Mouse (Mus musculus) frontal cortex, postnatal 14 days (tissue): ENCODE results near the gene Mas1.

Experiments used
- DNase-seq, 2 experiments: peaks; one replicate each; pipeline ENCODE4 v3.0.0; 2022; ENCODE audit warnings: low spot score in 2 of 2

Mas1 gene

DNA sequence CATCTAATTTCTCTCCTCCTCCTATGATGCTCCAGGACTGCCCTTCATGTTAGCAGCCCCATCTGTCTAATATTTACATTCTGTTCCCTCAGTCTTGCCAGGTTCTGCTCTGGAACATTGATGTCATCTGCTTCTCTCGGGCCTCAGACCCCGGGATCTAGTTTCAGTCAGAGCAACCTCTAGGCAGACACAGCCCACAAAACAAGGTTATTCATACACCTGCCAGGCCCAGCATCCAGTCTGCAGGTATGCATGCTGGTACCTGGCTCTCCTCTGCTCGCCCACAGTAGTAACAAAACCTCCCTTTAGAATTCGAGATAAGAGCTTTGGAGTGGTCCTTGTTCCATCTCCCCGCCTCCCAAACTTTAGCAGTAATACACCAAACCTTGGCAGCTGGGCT lies 37.6 kb downstream of the Mas1 start:
- no peak for DNase-seq

- DNase-seq, result no peak
Observed at GRCm38 (mm10) chr17:12815885-12816284, 52.1 kb downstream of the Mas1 start.

DNA sequence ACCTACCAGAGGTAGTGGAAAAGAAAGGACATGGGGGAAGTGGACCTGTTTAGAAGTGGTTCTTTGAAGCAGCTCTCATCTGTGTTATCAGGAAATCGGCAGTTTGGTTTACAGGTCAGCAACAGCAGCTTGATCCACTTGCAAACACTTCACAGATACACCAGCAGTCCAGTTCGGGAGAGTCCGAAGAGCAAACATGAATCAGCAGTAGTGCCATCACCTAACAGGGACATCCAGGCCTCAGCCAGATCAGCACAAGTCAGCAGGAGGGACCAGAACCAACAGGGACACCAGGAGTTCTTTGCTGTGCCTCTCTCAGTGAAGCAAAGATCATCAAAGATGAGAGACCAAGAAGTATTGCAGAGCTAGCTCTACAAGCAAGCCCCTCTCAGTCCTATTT lies 53.4 kb downstream of the Mas1 start:
- DNase-seq, result no peak

DNA sequence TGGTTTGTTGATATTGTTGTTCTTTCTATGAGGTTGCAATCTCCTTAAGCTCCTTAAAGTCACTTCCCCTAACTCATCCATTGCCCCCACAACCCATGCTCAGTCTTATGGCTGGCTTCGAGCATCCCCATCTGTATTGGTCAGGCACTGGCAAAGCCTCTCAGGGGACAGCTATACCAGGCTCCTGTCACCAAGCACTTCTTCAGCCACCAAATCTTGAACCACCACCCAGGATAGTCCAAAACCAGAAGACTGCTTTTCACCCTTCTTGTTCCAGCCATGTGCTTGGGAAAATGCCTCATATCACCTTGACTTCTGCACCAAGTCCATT lies 57.0 kb downstream of the Mas1 start:
- no peak for DNase-seq

- DNase-seq, result peak in 1 of 2 experiments; percentile 40
Observed at GRCm38 (mm10) chr17:12810103-12810972, 57.6 kb downstream of the Mas1 start.

GRCm38 (mm10) chr17:12808851-12809250 lies 59.1 kb downstream of the Mas1 start:
- DNase-seq, result no peak

- DNase-seq, result no peak
Observed at GRCm38 (mm10) chr17:12804584-12805445, 63.1 kb downstream of the Mas1 start.

DNA sequence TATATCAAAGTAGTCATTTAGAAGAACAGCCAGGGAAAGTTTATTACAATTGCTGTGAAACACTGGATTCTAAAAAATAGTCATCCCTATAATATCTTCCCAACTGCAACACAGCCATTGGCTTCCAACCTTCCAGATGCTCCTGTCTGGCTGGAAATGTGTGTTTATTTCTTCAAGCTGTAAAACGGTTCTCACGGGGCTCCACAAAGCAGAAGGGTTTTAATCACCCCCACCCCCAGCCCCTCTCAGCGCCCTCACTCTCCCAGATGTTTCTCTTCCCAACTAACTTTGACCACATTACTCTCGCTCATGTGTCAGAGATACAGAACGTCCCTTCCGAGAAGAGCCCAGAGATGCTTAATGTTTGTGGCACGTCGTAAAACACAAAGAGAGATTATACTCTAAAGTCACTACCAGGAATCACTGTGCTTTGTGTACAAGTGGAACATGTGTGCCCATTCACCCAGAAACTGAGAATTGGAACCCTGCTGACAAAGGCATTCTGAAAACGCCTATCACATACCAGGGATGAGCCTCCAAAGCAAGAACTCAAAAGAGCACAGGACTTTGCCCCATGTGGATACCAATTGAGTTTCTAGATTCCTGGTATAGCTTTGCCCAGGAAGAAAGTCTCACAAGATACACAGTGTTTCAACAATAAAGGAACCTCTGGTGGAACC lies 65.9 kb downstream of the Mas1 start:
- DNase-seq, result no peak

DNA sequence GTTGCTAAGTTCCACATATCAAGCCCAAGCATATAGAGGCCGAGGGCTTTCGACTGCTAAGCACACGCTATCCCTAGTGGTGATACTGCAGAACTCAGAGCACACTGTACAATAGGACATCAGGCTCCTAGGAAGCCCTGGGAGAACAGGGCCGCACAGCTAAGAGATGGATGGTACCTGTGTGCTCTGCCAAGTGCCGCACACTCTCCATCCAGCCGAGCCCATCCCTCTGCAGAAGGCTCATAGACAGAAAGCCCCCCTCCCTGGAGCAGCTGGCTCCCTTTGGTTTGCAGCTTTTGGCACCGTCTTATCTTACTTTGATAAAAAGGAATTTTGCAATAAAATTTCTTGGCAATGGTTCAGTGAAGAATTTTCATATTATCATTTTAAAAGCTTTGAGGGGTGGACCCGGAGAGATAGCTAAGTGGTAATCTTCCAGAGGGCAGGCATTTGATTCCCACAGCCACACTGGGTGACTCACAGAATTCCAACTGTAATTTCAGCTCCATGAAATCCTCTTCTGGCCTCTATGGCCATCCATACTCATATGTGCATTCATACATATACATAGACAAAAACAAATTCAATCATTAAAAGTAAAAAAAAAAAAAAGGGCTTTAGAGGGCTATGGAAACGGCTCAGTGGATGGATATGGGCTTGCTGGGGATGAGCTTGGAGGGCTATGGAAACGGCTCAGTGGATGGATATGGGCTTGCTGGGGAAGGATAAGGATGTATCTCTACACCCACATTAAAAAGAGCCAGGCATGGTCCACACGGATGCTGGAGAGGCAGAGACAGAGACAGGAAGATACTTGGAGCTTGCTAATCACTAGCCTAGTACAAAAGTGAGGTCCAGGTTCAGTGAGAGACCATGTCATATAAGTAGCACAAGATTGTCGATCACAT lies 68.3 kb downstream of the Mas1 start:
- no peak for DNase-seq

DNA sequence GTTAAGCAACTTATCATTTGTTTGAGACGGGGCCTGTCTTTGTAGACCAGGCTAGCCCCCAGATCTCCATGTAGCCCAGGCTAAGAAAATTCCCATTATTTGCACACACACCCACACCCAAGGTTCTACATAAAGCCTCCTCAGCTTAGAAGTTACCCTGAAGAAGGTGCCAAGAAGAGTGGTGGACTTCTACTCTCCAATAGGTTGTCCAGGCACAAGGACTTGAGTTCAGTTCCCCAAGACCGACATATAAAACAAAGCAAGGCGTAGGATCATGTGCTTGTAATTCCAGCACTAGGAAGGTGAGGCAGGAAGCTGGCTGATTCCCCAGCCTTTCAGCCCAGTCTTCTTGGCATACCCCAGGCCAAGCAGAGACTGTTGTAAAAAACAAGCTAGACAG lies 69.4 kb downstream of the Mas1 start:
- no peak for DNase-seq

DNA sequence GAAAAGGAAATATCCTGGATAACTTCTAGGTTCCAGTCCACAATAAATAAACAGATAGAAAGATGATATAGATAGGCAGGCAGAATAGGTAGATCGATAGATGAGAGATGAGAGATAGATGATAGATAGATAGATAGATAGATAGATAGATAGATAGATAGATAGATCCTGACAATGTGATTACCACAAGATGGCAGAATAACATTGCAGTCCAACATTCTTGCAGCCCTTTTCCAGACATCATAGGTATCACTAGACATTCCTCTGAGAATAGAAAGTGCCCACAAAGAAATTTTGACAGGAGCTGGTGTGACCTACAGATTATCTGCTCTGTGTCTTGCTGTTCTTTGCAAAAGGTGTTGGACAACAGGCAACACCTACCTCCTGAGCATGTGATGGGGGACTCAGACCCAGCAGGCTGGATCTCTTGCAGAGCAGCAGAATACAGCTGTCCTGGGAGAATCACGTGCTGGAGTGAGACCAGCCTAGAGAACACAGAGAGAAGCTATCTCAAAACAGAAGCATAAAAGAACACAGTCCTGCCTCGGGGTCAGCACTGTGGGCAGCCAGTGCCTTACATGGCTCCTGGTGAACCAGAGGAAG lies 70.4 kb downstream of the Mas1 start:
- DNase-seq, result peak in 1 of 2 experiments; percentile 10

DNA sequence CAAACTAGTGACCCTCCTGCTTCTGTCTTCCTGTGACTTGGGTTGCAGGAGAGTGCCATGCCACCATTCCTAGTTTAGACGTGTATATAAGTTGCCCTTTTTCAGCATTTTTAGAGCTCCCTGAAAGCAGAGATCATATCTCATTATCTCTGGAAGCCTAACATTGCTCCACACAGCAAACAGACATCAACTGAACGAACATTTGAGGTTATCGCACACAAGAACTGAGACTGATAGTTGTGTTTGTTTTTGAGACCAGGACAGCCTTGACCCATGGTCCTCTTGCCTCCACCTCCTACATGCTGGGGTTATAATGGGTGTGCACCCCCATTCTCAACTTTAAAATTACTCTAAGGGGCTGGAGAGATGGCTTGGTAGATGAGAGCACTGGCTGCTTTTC lies 71.3 kb downstream of the Mas1 start:
- DNase-seq, result no peak

DNA sequence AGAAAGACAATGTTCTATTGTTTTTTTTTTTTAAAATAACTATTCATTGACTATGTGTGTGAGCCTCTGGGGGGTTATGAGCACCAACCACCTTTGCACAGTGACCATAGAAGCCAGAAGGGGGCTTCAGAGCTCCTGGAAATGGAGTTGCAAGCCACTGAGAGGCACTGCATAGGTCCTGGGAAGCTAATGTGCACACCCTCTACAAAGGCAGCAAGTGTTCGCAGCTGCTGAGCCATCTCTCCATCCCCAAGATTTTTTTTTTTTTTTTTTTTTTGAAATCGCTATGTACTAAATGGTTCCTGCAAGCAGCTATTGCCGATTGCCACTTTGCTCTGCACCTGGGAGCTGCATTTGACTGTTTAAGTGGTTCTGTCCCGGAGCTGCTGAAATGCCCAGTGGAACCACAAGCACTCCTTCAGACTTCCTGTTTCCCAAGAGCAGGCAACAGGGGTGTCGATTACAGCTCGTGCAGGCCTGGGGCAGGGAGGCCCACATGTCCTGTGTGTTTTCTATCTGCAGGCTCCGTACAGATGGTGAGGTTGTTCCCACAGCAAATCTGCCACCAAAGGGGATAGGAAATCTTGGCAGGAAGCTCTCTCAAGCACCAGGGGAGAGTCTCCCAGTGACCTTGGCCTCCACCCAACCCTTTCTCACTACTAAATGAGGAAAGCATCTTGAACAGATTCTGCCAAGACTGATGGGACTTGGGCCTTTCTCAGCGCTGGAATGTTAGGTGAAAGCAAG lies 74.1 kb downstream of the Mas1 start:
- DNase-seq, result no peak

DNA sequence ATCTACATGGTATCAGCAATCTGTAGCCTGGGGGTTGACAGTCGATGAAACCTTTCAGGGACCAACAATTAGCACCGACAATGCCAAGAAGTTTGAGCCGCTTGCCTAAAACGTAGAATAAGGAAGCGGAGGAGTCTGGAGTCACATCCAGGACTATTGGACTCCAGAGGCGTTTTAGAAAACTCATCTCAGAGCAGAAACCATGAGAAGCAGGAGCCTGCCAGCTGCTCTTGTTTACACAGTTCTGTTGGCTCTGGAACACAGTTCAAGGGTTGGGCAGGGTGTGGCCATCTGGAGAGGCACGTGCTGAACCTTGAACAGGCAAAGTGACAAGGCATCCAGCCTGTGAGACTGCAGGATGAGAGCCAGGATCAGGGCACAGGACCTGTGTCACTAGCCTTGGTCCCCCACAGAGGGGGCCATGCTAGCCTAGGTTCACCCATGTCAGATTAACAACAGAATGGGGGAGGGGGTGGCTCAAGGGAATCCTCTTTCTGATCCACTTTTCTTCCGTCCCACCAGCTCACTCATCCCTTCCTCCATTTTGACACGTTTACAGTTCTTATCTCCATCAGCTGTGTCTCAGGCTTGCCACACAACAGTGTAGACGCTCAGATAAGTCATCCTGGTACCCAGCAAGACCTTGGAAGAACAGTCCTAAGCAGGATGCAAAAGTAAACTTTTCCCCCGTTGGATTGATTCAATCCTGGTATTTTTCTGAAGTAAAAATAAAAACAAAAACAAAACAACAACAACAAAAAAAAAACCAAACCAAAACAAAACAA lies 75.3 kb downstream of the Mas1 start:
- DNase-seq, result no peak

DNA sequence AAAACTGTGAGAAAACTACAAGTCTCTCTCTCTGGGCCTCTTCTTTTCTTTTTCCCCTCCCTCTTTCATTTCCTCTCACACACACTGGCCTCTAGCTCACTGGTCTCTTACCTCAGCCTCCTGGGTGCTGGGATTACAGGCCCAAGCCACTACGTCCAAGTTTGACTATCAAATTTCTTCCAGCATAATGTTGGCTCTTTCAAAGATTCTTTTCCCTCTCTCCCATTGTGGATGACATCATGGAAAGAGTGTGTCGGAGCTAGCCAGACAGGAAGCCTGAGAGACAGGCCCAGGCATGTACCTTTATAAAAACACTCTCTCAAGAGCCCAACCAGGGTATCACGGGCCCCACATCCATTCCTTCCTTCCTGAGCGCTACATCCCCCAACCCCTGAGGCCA lies 76.5 kb downstream of the Mas1 start:
- no peak for DNase-seq

- no peak for DNase-seq
Observed at GRCm38 (mm10) chr17:12791079-12791406, 76.9 kb downstream of the Mas1 start.
